Mouse (Mus musculus) heart, adult 2 months (tissue): Measurements from ENCODE around the gene Crebl2.

Experiments used
- CTCF ChIP-seq: fragments of 200-600 bp; IDR thresholded peaks from 2 replicates; pipeline ENCODE4 v1.8.1; 2022; ENCODE audit warnings: antibody characterized with exemption, mild to moderate bottlenecking, moderate library complexity
- EP300 ChIP-seq: fragments of 200-500 bp; IDR thresholded peaks from 2 replicates; pipeline ENCODE4 v1.6.1; 2011; ENCODE audit warnings: low read depth, low read length, control low read depth; ENCODE audit not compliant: insufficient read depth
- POLR2A ChIP-seq: fragments of 200-500 bp; IDR thresholded peaks from 2 replicates; pipeline ENCODE4 v1.6.1; 2011; ENCODE audit warnings: mild to moderate bottlenecking, low read depth, low read length, control low read depth; ENCODE audit not compliant: insufficient read depth

- no peak for TF ChIP-seq CTCF
- no peak for TF ChIP-seq POLR2A
- TF ChIP-seq EP300 = no peak
Measured at GRCm38 (mm10) chr6:134846308-134846707, 16.4 kb downstream of the Crebl2 start.
